Mouse (Mus musculus) forebrain, embryonic 16.5 days (tissue): Measurements from ENCODE around the gene Fhl1. TPM values are rescaled to one million over a fixed set of nuclear protein-coding genes. Genes with fewer than 3 reads are reported as not detected.

ENCODE experiments used
- ATAC-seq: fragments of 200-750 bp; cut with Nextera tagmentation; 2 replicates; pipeline ENCODE4 v1.8.0; 2017; ENCODE audit warnings: mild to moderate bottlenecking, moderate library complexity
- H3K27ac ChIP-seq: fragments of 300-500 bp; sonication (generic); 2 replicates; pipeline ENCODE4 v1.5.1; 2014; ENCODE audit warnings: low read length, control low read depth
- H3K27me3 ChIP-seq: fragments of 300-500 bp; sonication (generic); replicated peaks from 2 replicates; pipeline ENCODE4 v1.6.1; 2014; ENCODE audit warnings: low read length; ENCODE audit not compliant: control insufficient read depth, insufficient read depth
- H3K36me3 ChIP-seq: fragments of 300-500 bp; sonication (generic); 2 replicates; pipeline ENCODE4 v1.6.1; 2014; ENCODE audit not compliant: control insufficient read depth, insufficient read depth
- H3K4me1 ChIP-seq: fragments of 300-500 bp; sonication (generic); replicated peaks from 2 replicates; pipeline ENCODE4 v1.6.1; 2014; ENCODE audit warnings: low read length; ENCODE audit not compliant: control insufficient read depth, insufficient read depth
- H3K4me2 ChIP-seq: fragments of 300-500 bp; sonication (generic); 2 replicates; pipeline ENCODE4 v1.6.1; 2014; ENCODE audit warnings: mild to moderate bottlenecking, low read length, control low read depth
- H3K4me3 ChIP-seq: fragments of 300-500 bp; sonication (generic); replicated peaks from 2 replicates; pipeline ENCODE4 v1.5.1; 2014; ENCODE audit warnings: mild to moderate bottlenecking, low read length, control low read depth
- H3K9ac ChIP-seq: fragments of 300-500 bp; sonication (generic); replicated peaks from 2 replicates; pipeline ENCODE4 v1.6.1; 2014; ENCODE audit warnings: low read depth, low read length, control low read depth
- H3K9me3 ChIP-seq: fragments of 300-500 bp; sonication (generic); 2 replicates; pipeline ENCODE4 v1.6.1; 2016; ENCODE audit warnings: low read length; ENCODE audit not compliant: control insufficient read depth
- WGBS: fragments of 180-500 bp; shearing (Covaris S2); extraction: QIAGEN DNeasy Blood & Tissue Kit; methylation state at CpG from one replicate; pipeline ENCODE4 v1.1.7; 2014; 5-methylcytosine and 5-hydroxymethylcytosine counted together
- polyA plus RNA-seq: library from polyadenylated mRNA; unstranded; fragments of >200 nt; fragmentation: Nextera tagmentation; extraction: Ambion mirVana; gene quantifications from 2 replicates; pipeline ENCODE4 v1.2.1, GENCODE M21; 2015

The Fhl1 gene
- polyA plus RNA-seq, 1 experiment from 2014 or later, result 125 TPM

DNA sequence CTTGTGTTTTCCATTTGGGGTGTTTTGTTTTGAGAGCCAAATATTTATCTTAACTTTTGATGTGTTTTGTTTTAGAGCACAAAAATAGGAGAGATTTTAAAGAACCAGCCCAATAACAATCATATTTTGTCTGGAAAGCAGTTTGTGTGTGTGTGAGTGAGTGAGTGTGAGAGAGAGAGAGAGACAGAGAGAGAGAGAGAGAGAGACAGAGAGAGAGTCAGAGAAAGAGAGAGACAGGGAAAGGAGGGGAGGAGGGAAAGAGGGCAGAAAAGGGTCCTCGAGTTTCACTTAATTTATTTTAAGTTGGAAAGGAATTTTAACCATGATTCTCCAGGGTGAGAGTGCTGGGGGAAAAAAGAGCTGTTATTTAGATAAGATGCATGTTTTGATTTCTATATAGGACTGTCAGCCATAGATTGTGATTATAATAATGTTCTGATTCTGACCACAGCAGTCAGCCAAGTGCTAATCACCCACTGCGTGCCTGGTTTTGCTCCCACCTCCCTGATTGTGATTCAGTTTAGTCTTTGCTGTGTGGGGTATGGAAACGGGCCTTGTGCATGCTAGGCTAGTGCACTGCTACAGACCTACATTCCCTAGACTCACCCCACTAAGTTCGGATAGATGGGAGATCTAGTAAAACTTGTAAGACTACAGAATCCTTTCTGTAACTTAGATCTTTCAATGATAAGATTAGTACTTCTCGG, 6.4 kb downstream of the Fhl1 start:
- no peak for ATAC-seq
- 72% methylated on average over 5 of the region's 5 CpGs for WGBS
- H3K36me3 ChIP-seq, result no peaks in the 10 kb centered on the region
- H3K27ac ChIP-seq, result no peak overlapping the region
- no peak overlapping the region for H3K4me3 ChIP-seq
- H3K9ac ChIP-seq, result no peak overlapping the region
- H3K4me1 ChIP-seq, result no peaks in the 10 kb centered on the region
- no peaks in the 10 kb centered on the region for H3K9me3 ChIP-seq
- H3K27me3 ChIP-seq, result no peaks in the 10 kb centered on the region
- no peak overlapping the region for H3K4me2 ChIP-seq

DNA sequence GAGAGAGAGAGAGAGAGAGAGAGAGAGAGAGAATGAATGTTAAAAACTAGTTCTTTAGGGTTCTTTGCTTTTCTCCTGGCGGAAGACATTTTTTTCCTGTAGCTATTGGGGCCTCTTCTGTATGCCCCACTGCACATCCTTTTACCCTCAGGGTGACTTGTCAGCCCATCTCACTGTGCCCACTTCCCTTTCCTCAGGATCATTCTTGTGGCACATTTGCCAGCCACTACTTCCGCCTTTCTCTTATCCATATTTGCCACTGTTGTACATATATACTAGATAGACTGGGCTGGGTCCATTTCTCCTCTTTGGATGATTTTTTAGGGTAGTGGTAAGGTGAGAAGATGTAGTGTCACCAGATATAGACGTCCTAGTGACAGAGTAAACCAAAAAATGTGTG, 9.8 kb downstream of the Fhl1 start:
- Histone ChIP-seq H3K4me2 (no peak overlapping the region), H3K4me1 (no peaks in the 10 kb centered on the region), H3K9me3 (no peaks in the 10 kb centered on the region), H3K27ac (no peak overlapping the region), H3K9ac (no peak overlapping the region), H3K36me3 (no peaks in the 10 kb centered on the region), H3K27me3 (no peaks in the 10 kb centered on the region), H3K4me3 (no peak overlapping the region)
- ATAC-seq, result no peak
- 60% methylated on average over 3 of the region's 3 CpGs for WGBS

DNA sequence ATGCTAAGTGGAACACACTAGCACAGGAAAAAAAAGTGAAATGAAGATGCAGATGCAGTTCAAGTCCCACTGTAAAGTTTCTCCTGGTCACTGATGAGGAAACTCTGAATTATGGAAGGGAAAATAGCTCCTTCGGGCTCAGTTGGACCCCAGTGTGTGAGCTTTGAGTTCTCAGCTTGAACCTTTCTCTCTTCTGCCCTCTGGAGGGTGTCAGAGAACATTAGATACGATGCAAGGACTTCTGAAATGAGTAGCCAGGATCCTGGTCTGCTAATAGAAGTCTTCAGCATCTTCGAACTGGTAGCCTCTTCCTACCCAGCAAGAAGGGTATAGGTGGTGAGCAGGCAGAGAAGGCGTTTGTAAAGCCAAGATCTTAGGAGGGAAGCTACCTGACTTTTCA, 19.9 kb downstream of the Fhl1 start:
- Histone ChIP-seq H3K4me2 (no peak overlapping the region), H3K27me3 (no peaks in the 10 kb centered on the region), H3K36me3 (no peaks in the 10 kb centered on the region), H3K27ac (no peak overlapping the region), H3K4me1 (peaks cover 4% of the 10 kb centered on the region), H3K9me3 (no peaks in the 10 kb centered on the region), H3K4me3 (no peak overlapping the region), H3K9ac (no peak overlapping the region)
- 59% methylated on average over 4 of the region's 4 CpGs for WGBS
- no peak for ATAC-seq

DNA sequence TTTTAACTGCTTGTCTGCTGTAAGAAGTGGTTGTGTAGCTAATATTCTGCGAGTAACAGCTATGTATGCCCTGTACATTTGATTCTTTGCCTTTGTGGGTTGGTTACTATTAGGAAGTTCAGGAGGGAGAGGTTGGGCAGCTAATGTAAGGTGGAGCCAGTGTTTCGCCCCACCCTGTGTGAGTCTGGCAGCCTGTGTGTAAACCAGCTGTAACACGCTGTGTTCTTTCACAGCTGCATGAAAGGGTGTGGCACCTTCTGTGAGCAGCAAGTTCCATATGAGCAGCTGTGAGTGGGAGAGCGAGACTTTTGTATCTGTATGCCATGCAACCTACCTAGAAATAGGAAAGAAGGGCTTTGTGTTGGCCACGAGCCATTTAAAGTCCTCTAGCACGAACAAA, 20.6 kb downstream of the Fhl1 start:
- no peak overlapping the region for H3K4me2 ChIP-seq
- 72% methylated on average over 6 of the region's 6 CpGs for WGBS
- no peak overlapping the region for H3K27ac ChIP-seq
- H3K9ac ChIP-seq, result no peak overlapping the region
- no peak for ATAC-seq
- H3K4me3 ChIP-seq, result no peak overlapping the region
- H3K4me1 ChIP-seq, result peaks cover 4% of the 10 kb centered on the region
- H3K36me3 ChIP-seq, result no peaks in the 10 kb centered on the region
- no peaks in the 10 kb centered on the region for H3K9me3 ChIP-seq
- H3K27me3 ChIP-seq, result no peaks in the 10 kb centered on the region

DNA sequence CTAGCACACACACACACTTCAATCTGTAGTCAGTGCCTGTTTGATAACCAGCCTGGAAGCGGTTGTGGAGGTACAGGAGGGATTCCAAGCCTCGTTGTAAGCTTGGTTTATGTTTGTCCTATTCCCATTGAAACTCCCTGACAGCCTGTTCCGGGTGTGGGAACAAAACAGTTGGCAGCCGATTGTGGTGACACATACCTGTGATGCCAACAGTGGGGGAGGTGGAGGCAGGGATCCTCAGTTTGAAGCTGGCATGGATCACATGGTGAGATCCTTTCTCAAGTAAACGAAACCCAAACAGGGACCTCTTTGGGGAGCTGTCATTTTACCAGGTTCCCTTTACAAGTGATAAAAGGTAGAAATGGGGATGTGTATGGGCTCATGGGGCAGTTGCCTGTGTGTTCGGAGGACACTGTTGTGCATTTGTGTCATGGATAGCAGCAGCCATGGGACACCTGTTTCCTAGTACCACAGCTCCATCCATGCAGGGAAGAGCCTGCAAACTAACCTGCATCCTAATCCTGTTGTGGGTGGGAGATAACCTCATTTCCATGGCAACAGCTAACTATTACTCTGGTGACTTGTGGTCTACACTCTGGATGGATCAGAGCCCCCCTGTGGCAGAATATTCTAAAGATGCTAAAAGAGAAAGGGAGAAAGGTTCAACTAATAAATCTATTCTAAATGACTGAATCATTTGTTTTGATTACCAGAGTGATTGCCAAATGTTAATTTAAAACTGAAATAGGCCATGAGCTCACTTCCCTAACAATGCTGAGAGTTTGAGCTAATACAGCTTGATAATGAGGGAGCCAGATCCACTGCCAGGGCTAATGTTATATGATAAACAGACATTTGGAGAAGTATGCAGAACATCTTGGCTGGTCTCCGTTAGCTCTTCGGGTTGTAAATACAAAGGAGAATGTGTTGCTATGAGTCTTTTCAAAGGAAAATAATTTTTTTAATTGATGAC, 22.0 kb downstream of the Fhl1 start:
- H3K27ac ChIP-seq, result no peak overlapping the region
- peaks cover 4% of the 10 kb centered on the region for H3K4me1 ChIP-seq
- peak; percentile 62 for ATAC-seq
- H3K36me3 ChIP-seq, result no peaks in the 10 kb centered on the region
- no peaks in the 10 kb centered on the region for H3K27me3 ChIP-seq
- 50% methylated on average over 8 of the region's 8 CpGs for WGBS
- H3K9ac ChIP-seq, result no peak overlapping the region
- H3K4me3 ChIP-seq, result no peak overlapping the region
- no peak overlapping the region for H3K4me2 ChIP-seq
- no peaks in the 10 kb centered on the region for H3K9me3 ChIP-seq

DNA sequence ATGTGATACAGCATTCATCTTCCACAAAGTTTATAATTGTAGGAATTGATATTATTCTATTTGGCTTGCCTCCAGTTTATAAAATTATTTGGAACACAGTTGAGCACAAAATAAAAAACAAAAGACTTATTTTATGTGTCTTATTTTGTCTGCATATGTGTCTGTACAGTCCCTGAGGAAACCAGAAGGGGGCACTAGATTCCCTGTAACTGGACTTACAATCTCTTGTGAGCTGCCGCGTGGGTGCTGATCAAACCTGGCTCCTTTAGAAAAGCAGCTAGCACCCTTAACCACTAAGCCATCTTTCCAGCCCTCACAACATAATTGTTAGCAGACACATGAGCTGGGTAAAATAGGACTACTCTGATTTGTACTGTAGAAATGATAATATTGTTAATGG, 24.1 kb downstream of the Fhl1 start:
- Histone ChIP-seq H3K4me3 (no peak overlapping the region), H3K4me2 (no peak overlapping the region), H3K36me3 (no peaks in the 10 kb centered on the region), H3K9me3 (no peaks in the 10 kb centered on the region), H3K4me1 (peaks cover 4% of the 10 kb centered on the region), H3K9ac (no peak overlapping the region), H3K27me3 (no peaks in the 10 kb centered on the region), H3K27ac (no peak overlapping the region)
- ATAC-seq, result no peak
- WGBS, result 35% methylated on average over 2 of the region's 2 CpGs

DNA sequence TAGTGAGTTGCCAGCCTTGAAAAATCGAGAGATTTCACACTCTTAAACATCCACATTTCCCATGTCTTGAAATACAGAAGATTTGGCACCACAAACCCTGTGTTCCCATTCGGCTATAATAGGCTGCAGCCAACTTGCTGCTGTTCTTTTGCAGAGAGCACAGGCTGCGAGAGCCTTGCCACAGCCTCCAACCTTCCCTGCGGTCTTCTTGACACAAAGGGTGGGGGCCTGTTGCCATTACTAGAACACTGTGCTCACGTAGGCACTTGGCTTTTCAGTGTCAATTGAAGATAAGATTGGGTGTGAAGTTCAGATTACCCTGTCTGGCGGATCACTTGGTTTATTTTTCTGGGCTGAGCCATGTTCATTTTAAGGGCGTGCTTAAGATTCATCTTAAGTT, 24.8 kb downstream of the Fhl1 start:
- no peaks in the 10 kb centered on the region for H3K9me3 ChIP-seq
- no peak overlapping the region for H3K9ac ChIP-seq
- no peak overlapping the region for H3K4me2 ChIP-seq
- WGBS, result 61% methylated on average over 7 of the region's 7 CpGs
- no peaks in the 10 kb centered on the region for H3K27me3 ChIP-seq
- no peak overlapping the region for H3K27ac ChIP-seq
- peaks cover 4% of the 10 kb centered on the region for H3K4me1 ChIP-seq
- no peak overlapping the region for H3K4me3 ChIP-seq
- ATAC-seq, result no peak
- H3K36me3 ChIP-seq, result no peaks in the 10 kb centered on the region

DNA sequence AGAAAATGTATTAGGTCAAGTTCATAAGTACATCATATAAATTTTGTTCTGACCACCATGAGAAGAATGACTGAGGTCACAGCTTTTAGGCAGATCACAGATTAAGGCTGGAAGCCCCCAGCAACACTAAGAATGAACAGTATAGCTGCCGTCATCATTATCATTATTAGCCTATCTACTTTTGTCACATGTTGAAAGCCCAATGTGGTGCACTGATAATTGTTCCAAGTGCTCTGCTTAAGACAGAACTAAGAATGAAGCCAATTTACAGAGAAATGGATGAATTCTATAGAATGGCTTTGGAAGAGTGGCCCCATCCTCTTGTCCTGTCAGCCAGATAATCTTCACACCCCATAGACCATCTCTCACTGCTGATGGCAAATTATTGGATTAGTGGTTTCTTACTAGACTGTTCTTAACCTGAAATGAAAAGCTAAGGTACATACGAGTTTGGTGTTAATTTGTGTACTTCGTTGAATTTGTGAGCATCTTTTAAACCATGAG, 28.7 kb downstream of the Fhl1 start:
- Histone ChIP-seq H3K4me2 (no peak overlapping the region), H3K9me3 (no peaks in the 10 kb centered on the region), H3K27me3 (no peaks in the 10 kb centered on the region), H3K4me3 (no peak overlapping the region), H3K36me3 (no peaks in the 10 kb centered on the region), H3K27ac (no peak overlapping the region), H3K9ac (no peak overlapping the region), H3K4me1 (no peaks in the 10 kb centered on the region)
- ATAC-seq, result no peak
- WGBS, result 93% methylated on average over 3 of the region's 3 CpGs

DNA sequence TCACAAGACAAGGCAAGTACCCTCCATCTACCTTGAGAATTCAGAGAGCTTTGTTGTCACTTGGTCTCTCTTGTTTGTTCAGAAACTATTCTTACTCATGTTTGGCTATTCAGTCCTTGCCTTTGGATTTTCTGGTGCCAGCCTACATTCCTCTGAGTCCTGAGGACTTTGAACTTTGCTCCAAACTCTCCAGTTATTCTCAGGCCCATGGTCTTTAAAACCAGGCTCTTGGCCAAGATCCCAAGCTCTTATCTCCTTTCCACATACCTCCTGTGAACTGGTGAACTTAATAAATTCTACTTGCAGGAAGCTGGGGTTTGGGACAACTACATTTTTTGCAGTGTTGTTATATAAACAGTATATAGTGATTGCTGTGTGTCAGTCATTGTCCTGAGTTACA, 38.3 kb downstream of the Fhl1 start:
- no peak overlapping the region for H3K4me2 ChIP-seq
- no peaks in the 10 kb centered on the region for H3K4me1 ChIP-seq
- H3K9ac ChIP-seq, result no peak overlapping the region
- no peaks in the 10 kb centered on the region for H3K9me3 ChIP-seq
- H3K27me3 ChIP-seq, result no peaks in the 10 kb centered on the region
- no peak overlapping the region for H3K27ac ChIP-seq
- no peak for ATAC-seq
- no peak overlapping the region for H3K4me3 ChIP-seq
- no peaks in the 10 kb centered on the region for H3K36me3 ChIP-seq
